Mouse (Mus musculus): ENCODE data around the gene Diaph2.

DNA sequence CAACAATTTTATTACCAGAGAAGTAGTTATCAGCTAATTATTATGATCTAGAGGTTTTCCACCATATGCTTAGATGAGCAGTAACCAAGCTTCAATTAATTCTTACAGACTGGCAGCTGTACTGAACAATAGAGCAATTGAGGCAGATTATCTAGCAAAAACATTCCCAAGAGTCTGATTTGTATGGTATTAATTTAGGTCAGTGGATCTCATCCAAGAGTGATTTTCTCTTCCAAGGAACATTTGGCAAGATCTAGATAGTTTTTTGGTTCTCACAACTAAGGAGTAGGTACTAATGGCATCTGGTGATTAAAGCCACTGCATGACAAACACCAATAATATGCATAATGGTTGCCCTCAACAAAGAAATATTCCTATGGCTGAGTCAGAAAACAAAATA is 516.2 kb downstream of the Diaph2 start:
- TF ChIP-seq EP300 (optimal IDR thresholded peaks at IDR 0.05) = no peak
- no peak for TF ChIP-seq CTCF (IDR thresholded peaks at IDR 0.05; ENCODE audit: low read depth)
